Mouse (Mus musculus) intestine, embryonic 16.5 days (tissue): Measurements from ENCODE around the gene Plpp7. TPM values are rescaled to one million over a fixed set of nuclear protein-coding genes. Genes with fewer than 3 reads are reported as not detected.

Experiments used
- ATAC-seq: fragments of 200-750 bp; cut with Nextera tagmentation; 2 replicates; pipeline ENCODE4 v1.8.0; 2017; ENCODE audit warnings: moderate TSS enrichment, moderate library complexity
- H3K27ac ChIP-seq: fragments of 300-500 bp; sonication (generic); 2 replicates; pipeline ENCODE4 v1.5.1; 2014; ENCODE audit warnings: mild to moderate bottlenecking, low read length
- H3K27me3 ChIP-seq: fragments of 300-500 bp; sonication (generic); replicated peaks from 2 replicates; pipeline ENCODE4 v1.6.1; 2014; ENCODE audit warnings: low read length, control low read depth, mixed read lengths; ENCODE audit not compliant: control insufficient read depth, insufficient read depth
- H3K36me3 ChIP-seq: fragments of 300-500 bp; sonication (generic); 2 replicates; pipeline ENCODE4 v1.6.1; 2014; ENCODE audit warnings: low read length, control low read depth; ENCODE audit not compliant: control insufficient read depth, insufficient read depth
- H3K4me1 ChIP-seq: fragments of 300-500 bp; sonication (generic); 2 replicates; pipeline ENCODE4 v1.6.1; 2014; ENCODE audit warnings: low read length, control low read depth, mixed read lengths; ENCODE audit not compliant: control insufficient read depth, insufficient read depth
- H3K4me2 ChIP-seq: fragments of 300-500 bp; sonication (generic); 2 replicates; pipeline ENCODE4 v1.6.1; 2014; ENCODE audit warnings: low read depth, low read length, control low read depth
- H3K4me3 ChIP-seq: fragments of 300-500 bp; sonication (generic); 2 replicates; pipeline ENCODE4 v1.5.1; 2014; ENCODE audit warnings: mild to moderate bottlenecking, low read length
- H3K9ac ChIP-seq: fragments of 300-500 bp; sonication (generic); 2 replicates; pipeline ENCODE4 v1.6.1; 2014; ENCODE audit warnings: low read depth, low read length
- H3K9me3 ChIP-seq: fragments of 300-500 bp; sonication (generic); 2 replicates; pipeline ENCODE4 v1.6.1; 2016; ENCODE audit warnings: low read length, control low read depth; ENCODE audit not compliant: control insufficient read depth
- WGBS: fragments of 180-500 bp; shearing (Covaris S2); extraction: QIAGEN DNeasy Blood & Tissue Kit; methylation state at CpG from one replicate; pipeline ENCODE4 v1.1.7; 2014; 5-methylcytosine and 5-hydroxymethylcytosine counted together
- polyA plus RNA-seq: library from polyadenylated mRNA; unstranded; fragments of >200 nt; fragmentation: Nextera tagmentation; extraction: Ambion mirVana; gene quantifications from 2 replicates; pipeline ENCODE4 v1.2.1, GENCODE M21; 2015

The Plpp7 gene
- polyA plus RNA-seq, 1 experiment from 2014 or later = 5.0 TPM

DNA sequence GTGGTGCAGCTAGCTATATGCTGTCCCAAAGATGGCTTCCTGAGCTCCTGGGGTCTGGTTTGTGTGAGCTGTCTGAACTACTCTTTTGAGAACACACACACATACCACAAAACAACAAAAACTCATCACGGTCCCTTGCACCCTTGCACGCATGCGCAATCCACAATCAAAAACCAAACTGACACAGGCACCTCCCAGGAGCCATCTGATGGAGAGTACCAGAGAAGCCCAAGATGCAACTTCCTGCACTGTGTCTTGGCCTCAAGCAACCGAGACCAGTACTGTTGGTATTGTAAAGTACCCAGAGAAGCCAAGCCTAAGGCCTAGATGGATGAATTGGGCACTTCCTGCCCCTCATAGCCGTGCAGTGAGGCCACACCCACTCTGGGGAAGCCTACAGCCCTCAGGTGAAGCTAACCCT is 29.9 kb upstream of the Plpp7 start:
- Histone ChIP-seq H3K9me3 (no peaks in the 10 kb centered on the region), H3K9ac (no peak overlapping the region), H3K4me2 (no peak overlapping the region), H3K4me1 (no peaks in the 10 kb centered on the region), H3K27ac (no peak overlapping the region), H3K4me3 (no peak overlapping the region), H3K27me3 (0 out of 2 replicates have a peak, but pooled peaks cover 5% of the 10 kb centered on the region), H3K36me3 (no peaks in the 10 kb centered on the region)
- ATAC-seq = no peak
- WGBS = 73% methylated on average over 5 of the region's 5 CpGs

DNA sequence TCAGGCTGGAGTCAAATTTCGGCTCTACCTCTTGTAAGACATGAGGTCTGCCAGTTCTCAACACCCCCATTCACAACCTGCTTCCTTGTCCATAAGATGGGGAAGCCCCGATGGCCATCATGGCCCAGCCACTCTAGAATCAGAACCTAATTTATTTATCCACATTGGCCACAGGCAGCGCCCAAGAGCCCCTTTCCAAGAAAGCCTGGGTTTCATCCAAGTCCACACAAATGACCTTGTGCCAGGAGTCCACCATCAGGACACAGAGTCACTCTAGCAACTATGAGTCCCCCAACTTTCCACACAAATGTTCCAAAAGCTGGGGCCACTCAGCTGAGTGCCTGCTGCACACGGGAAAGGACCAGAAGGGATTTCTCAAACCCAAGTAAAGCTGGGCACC is 29.3 kb upstream of the Plpp7 start:
- Histone ChIP-seq H3K9me3 (no peaks in the 10 kb centered on the region), H3K36me3 (no peaks in the 10 kb centered on the region), H3K9ac (no peak overlapping the region), H3K27me3 (0 out of 2 replicates have a peak, but pooled peaks cover 5% of the 10 kb centered on the region), H3K27ac (no peak overlapping the region), H3K4me1 (no peaks in the 10 kb centered on the region), H3K4me3 (no peak overlapping the region), H3K4me2 (no peak overlapping the region)
- whole genome bisulfite sequencing = 77% methylated on average over 4 of the region's 4 CpGs
- ATAC-seq = no peak

DNA sequence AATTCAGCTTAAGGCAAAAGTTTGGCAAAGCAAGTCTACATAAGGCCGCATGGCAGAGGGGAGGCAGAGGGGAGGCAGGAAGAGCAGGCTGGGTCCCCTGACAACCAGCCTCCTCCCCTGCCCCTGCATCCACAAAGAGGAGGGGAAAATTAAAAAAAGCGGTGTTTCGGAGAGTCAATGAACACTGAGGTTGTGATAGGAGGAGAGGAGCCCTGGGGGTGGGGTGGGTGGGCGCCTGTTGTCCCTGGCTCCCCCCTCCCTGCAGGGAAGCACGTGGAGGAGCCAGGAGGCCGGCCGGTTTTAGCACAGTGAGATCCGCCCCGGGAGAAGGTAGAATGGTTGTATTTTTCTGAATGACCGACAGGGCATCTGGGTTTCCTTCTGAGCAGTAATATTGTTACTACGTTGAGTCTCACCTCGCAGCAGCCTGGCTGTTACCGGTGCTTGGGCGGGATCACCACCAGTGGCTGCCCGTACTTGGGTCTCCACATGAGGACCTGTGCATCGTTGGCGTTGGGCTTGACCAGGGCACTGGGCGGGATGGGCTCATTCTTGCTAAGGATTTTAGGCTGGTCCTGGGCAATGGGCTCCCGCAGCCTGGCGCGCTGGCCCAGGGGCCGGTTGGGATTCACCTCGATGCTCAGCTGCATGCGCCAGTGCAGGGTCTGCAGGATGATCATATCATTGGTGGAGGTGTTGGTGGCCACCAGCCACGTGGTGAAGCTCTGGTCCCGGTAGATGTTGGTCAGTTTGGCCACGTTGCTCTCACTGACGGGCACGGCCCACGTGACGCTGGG is 26.3 kb upstream of the Plpp7 start:
- 0 out of 2 replicates have a peak, but pooled peaks cover 5% of the 10 kb centered on the region for H3K27me3 ChIP-seq
- ATAC-seq = no peak
- WGBS = 54% methylated on average over 31 of the region's 31 CpGs
- H3K36me3 ChIP-seq = no peaks in the 10 kb centered on the region
- no peak overlapping the region for H3K4me2 ChIP-seq
- H3K9ac ChIP-seq = no peak overlapping the region
- H3K4me3 ChIP-seq = no peak overlapping the region
- H3K4me1 ChIP-seq = no peaks in the 10 kb centered on the region
- H3K9me3 ChIP-seq = no peaks in the 10 kb centered on the region
- no peak overlapping the region for H3K27ac ChIP-seq

DNA sequence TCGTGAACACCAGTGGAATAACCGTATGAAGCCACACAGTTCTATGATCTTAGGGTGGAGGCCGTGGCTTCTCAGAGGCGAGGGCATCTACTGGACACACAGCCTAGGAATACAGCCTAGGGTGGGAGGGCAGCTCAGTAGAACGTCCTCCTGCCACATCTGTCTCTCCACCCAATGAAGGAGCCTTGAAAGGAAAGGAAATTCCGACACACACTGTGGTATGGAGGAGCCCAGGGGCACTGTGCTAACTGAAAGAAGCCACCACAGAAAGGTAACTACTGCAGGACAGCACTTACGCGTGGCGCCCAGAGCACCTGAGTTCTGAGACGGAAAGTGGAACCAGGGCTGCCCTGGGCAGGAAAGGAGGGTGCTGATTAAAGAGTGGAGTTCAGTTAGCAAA is 24.6 kb upstream of the Plpp7 start:
- Histone ChIP-seq H3K36me3 (no peaks in the 10 kb centered on the region), H3K4me1 (no peaks in the 10 kb centered on the region), H3K9ac (no peak overlapping the region), H3K4me2 (no peak overlapping the region), H3K9me3 (no peaks in the 10 kb centered on the region), H3K4me3 (no peak overlapping the region), H3K27ac (no peak overlapping the region), H3K27me3 (0 out of 2 replicates have a peak, but pooled peaks cover 5% of the 10 kb centered on the region)
- no peak for ATAC-seq
- WGBS = 89% methylated on average over 10 of the region's 10 CpGs

DNA sequence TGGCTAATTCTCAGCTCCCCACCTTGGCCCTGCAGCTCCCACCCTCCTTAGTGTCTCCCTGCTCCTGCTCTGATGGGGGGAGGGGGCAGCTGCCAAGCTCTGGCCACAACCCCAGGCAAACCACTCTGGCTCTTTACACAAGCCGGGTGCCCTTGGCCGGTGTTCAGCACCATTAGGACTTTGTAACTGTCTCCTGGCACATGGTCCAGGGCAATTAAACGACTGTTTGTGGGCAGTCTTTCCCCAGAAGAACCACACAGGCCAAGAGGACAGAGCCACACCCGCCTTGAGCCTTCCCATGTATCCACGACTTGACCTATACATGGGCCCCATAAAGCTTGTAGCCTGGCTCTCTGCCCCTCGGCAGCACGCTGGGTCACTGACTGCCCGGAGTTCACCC is 20.9 kb upstream of the Plpp7 start:
- no peak overlapping the region for H3K4me3 ChIP-seq
- ATAC-seq = peak; percentile 74
- no peaks in the 10 kb centered on the region for H3K36me3 ChIP-seq
- H3K4me1 ChIP-seq = no peaks in the 10 kb centered on the region
- H3K27ac ChIP-seq = no peak overlapping the region
- no peaks in the 10 kb centered on the region for H3K9me3 ChIP-seq
- H3K9ac ChIP-seq = no peak overlapping the region
- WGBS = 54% methylated on average over 8 of the region's 8 CpGs
- H3K4me2 ChIP-seq = no peak overlapping the region
- no peaks in the 10 kb centered on the region for H3K27me3 ChIP-seq

DNA sequence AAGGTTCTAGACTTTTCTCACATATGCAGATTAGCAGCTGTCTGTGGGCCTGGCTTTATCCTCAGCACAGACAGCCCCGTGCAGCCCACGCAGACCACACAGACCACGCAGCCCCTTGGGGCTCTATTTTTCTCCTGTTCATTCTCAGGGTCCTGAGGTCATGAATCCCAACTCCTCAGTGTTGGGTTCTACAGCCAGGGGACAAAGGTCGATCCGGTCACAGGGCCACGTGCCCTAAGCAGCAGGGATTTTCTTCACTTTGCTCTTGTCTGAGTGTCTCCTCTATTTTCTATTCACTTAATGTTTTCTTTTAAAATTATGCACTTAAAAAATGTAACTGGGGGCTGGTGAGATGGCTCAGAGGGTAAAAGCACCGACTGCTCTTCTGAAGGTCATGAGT is 20.0 kb upstream of the Plpp7 start:
- Histone ChIP-seq H3K27ac (no peak overlapping the region), H3K9ac (no peak overlapping the region), H3K4me1 (no peaks in the 10 kb centered on the region), H3K9me3 (no peaks in the 10 kb centered on the region), H3K27me3 (no peaks in the 10 kb centered on the region), H3K4me3 (no peak overlapping the region), H3K36me3 (no peaks in the 10 kb centered on the region), H3K4me2 (no peak overlapping the region)
- no peak for ATAC-seq
- 72% methylated on average over 7 of the region's 7 CpGs for WGBS

DNA sequence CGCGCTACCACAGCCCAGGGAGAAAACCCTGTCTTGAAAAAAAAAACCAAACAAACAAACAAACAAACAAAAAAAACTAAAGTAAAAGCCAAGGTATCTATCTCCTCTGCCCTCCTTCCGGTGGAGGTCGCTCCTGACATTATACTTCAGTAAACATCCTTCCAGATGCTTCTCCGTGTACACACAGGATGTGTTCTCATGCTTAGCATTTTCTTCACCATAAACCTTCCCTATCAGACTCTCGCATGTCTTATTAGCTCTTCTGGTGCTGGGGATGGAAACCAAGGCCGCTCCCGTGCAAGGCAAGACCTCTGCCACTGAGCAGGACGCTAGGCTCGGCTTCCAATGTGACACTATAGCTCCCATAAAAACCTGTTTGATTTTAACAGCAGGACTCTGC is 17.6 kb upstream of the Plpp7 start:
- WGBS = 72% methylated on average over 10 of the region's 10 CpGs
- H3K36me3 ChIP-seq = no peaks in the 10 kb centered on the region
- peak overlapping the region; percentile 6; the same call in 1 of the 2 replicates for H3K27ac ChIP-seq
- H3K4me1 ChIP-seq = no peaks in the 10 kb centered on the region
- no peak overlapping the region for H3K9ac ChIP-seq
- peaks cover 5% of the 10 kb centered on the region; the same call in 1 of the 2 replicates for H3K27me3 ChIP-seq
- H3K9me3 ChIP-seq = no peaks in the 10 kb centered on the region
- ATAC-seq = no peak
- no peak overlapping the region for H3K4me3 ChIP-seq
- no peak overlapping the region for H3K4me2 ChIP-seq

DNA sequence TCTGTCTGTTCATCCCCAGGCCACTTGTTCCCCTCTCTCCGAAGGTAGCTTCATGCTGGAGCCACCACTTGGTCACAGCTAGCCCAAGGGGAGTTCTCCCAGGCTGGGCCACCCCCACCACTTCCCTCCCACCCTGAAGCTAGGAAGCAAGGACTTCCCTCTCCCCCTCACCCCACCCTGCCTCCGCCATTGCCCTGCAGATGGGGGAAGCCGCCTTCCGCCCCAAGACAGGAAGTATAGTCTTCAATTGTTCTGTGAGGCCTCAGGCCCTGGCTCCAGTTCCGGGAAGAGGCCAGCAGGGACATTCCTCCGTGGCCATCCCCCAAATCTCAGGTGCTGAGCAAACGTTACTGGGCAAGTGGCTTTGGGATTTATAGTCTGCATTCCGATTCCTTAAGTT is 16.8 kb upstream of the Plpp7 start:
- Histone ChIP-seq H3K4me1 (0 out of 2 replicates have a peak, but pooled peaks cover 2% of the 10 kb centered on the region), H3K4me3 (no peak overlapping the region), H3K9me3 (no peaks in the 10 kb centered on the region), H3K9ac (peak overlapping the region; percentile 3; the same call in 1 of the 2 replicates), H3K4me2 (no peak overlapping the region), H3K36me3 (no peaks in the 10 kb centered on the region), H3K27me3 (peaks cover 11% of the 10 kb centered on the region), H3K27ac (peak overlapping the region; percentile 45)
- ATAC-seq = no peak
- 49% methylated on average over 8 of the region's 8 CpGs for WGBS

DNA sequence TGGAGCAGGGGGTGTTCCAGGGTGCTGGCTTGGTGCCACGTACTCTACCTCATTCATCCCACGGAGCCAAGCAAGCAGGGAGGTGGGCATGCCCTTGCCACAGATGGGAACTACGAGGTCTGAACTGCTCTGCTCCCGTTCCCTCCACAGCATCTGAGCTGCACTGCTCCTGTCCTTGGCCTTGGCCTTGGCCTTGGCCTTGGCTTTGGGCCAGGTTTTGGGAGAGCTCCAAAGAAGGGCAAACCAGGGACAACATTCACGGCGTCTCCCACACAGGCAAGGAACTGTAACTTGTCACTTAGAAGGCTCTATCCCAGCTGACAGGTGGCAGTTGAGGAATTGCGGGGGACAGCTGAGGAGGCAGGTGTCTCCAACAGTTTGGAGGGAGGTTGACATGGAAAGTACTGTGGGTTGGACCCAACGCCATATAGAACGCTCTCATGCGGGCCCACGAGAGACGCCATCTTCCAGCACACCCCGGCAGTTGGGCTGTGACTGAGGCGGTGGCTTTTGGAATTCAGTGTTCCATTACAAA is 16.1 kb upstream of the Plpp7 start:
- no peak overlapping the region for H3K27ac ChIP-seq
- H3K4me3 ChIP-seq = no peak overlapping the region
- no peak overlapping the region for H3K9ac ChIP-seq
- peaks cover 14% of the 10 kb centered on the region for H3K27me3 ChIP-seq
- no peak for ATAC-seq
- no peaks in the 10 kb centered on the region for H3K9me3 ChIP-seq
- 90% methylated on average over 14 of the region's 14 CpGs for WGBS
- peaks cover 7% of the 10 kb centered on the region; the same call in 1 of the 2 replicates for H3K4me1 ChIP-seq
- H3K36me3 ChIP-seq = no peaks in the 10 kb centered on the region
- H3K4me2 ChIP-seq = 0 out of 2 replicates have a peak overlapping the region, but pooled peaks have one; percentile 8
